Mouse (Mus musculus): ENCODE results near the gene Pakap.
A peak's percentile ranks its signal among the peaks of the same experiment; 100 is the strongest.

DNA sequence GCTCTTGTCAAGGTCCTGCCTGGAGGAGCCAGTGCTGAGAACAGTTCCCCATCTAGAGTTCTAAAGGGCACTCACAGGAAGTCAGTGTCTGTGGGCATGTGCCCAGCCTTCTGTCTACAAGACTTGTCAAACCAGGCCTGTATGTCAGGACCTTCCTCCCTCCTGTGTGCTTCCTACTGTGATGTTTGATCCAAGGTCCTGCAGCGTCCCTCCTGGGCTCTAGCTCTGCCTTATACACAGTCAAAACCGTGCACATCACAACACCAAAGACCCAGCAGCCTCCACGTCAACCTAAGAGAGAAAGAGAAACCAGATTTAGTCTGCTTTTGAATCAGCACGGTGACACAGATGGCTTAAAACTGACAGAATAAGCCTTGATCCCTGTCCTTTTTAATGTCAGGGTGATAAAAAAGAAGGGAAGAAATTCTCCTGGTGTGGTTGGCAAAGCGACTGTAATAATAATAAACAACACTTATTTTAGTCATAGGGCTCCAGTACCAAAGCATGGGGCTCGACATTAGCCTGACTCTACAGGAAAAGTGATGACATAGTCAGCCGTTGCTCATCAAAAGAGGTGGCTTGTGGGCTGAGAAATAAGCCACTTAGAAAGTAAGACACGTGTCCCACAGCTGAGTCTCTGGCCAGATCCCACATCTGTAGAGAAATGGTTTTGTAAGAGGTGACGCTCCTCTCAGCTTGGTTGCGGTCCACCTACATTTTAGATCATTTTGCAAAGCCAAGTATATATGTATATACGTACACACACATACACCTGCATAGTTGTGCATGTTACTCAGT is 163.0 kb downstream of the Pakap start:
- TF ChIP-seq CTCF (IDR thresholded peaks at IDR 0.05; ENCODE audit: control insufficient read depth, insufficient read depth, insufficient read length), result no peak
- peak; percentile 75 for TF ChIP-seq MAX (IDR thresholded peaks at IDR 0.05)
- TF ChIP-seq USF1 (IDR thresholded peaks at IDR 0.05; ENCODE audit: low read depth), result peak; percentile 61
